Mouse (Mus musculus): ENCODE measurements around the gene Kif7.

Kif7 gene

GRCm38 (mm10) chr7:79715187-79715981 lies at the start of gene Kif7:
Gene Kif7, minus strand, starts transcription at chr7:79715720.
- peak; percentile 80 for DNase-seq (ENCODE audit: low read depth, low spot score)

DNA sequence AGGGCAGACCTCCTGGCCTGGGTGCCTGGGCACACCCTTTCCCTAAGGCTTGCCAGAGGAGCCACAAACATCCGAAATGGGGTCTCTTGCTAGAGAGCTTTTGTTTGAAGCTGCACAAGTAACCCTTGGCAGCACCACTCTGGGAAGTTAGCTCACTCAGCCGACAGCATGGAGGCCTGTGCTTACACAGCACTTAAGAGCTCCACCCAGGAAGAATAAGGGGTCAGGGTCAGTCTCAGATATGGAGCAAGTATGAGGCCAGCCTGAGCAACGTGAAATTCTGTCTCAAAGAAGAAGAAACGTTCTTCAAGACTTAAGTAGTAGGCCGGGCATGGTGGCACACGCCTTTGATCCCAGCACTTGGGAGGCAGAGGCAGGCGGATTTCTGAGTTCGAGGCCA lies 46.6 kb upstream of the Kif7 start:
- no peak for DNase-seq (ENCODE audit: low read depth, low spot score)

DNA sequence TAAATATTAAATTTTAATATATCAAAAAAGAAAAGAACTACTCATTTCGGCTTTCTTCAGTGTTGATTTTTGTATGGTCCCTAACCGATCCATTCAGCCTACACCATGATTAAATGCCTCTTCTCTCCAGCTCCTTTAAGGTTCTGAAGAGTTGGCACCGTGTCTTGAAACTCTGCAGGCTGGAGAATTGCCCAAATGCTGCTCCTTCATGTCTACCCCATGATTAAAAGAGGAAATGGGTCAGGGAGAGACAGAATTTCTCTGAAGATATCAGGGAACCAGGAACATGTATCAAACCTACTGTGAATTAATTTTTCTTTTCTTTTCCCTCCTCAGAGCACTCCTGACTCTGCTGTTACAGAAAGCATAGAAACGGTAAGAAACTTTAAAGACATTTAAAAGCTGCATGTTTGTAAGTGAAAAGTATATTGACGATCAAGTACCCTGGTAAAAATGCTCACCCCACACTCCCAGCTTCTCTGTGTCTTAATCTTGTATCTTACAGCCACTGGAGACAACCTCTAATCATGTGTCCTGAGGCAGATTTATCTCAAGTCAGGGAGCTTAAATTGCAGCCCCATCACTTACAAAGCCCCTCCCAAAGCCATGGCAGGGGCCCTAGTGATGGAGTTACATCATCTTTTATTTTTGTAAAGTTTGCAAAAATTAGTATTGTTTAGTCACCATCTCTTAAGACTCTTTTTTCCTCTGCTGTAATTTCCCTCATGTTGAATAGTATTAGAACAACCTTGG lies 45.8 kb upstream of the Kif7 start:
- no peak for DNase-seq (ENCODE audit: low read depth, low spot score)

- DNase-seq (ENCODE audit: low read depth, low spot score) = peak; percentile 48
Measured at GRCm38 (mm10) chr7:79759766-79760165, 44.2 kb upstream of the Kif7 start.

- DNase-seq (ENCODE audit: low read depth, low spot score) = no peak
Measured at GRCm38 (mm10) chr7:79758176-79758575, 42.7 kb upstream of the Kif7 start.

GRCm38 (mm10) chr7:79756334-79756733 lies 40.8 kb upstream of the Kif7 start:
- DNase-seq (ENCODE audit: low read depth, low spot score) = no peak

GRCm38 (mm10) chr7:79749511-79749910 lies 34.0 kb upstream of the Kif7 start:
- DNase-seq (ENCODE audit: low read depth, low spot score) = no peak

DNA sequence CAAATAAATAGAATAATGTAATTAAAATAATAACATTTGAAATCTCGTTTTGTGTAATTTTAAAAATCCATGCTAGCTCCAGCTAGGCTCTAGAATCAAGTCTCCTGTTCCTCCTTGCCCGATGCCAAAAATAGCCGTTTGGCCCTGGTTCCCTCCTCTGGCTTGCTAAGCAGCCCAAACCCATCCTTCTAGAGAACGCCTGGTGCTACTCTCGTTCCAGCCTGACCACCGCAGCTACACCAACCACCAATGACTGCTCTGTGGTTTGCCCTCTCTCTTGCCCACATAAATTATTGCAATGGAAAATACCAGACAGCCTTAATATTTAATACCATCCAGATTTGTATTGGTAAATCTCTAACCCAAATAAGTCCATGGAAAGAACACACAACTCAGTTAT lies 32.1 kb upstream of the Kif7 start:
- DNase-seq (ENCODE audit: low read depth, low spot score) = no peak

- no peak for DNase-seq (ENCODE audit: low read depth, low spot score)
Measured at GRCm38 (mm10) chr7:79744585-79744984, 29.1 kb upstream of the Kif7 start.

DNA sequence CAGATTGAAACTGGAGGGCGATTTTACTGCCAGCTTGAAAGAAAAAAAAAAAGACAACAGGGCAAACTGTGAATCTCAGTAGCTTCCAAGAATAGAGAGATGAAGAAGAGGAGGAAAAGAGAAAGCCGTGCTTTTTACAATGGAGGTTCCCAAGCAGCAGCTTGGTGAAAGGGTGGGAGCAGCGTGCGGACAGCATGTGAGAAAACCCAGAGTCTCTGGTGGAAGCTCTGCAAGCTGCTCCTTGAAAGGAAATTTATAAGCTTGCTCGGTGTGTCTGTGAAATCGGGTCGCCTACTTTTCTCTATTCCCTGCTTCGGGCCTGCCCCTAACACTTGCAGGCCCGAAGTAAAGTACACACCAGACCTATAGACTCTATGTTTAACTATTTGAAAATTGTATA lies 28.5 kb upstream of the Kif7 start:
- DNase-seq (ENCODE audit: low read depth, low spot score) = no peak

DNA sequence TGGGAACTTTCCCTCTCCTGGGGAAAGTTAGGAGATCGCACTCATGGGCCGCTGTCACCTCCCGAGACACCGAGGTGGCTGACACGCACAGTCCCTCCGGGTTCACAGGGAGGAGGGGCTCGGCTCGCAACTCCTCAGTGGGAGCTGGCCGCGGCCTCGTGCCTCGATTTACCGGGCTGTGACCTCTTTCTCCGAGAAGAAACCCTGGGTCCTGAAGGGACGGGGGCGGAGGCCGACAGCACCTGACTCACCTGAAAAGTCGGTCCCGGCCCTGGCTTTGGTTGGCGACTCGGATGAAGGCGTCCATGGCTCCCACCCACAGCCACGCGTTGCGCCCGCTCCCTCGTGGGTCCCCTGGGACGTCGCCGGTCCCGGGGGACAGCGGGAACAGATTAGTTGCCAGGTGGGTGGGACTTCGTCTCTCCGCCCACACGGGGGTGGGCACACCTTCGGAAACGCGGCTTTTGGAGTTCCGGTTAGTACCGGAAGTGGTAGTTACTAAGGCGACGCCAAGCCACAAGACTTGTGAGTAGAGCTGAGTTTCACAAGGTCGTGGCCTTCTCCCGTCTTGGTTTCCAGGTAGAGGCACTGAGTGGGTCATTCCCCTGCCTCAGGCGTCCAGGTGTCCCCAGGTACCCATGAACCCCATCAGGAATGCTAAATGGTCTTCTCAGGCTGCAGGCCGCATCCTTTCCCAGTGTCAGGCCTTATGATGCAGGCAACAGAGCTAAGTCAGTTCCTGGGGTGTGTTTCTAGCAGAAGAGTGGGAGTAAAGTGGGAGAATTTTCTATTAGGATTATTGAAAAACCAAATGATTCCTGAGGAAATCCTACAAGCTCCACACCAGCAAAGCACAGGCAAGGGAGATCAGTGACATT lies 27.4 kb upstream of the Kif7 start, which contains the start of the genes Pex11a and Wdr93:
Gene Pex11a (minus strand): TSS at position 473 of the 878 bp plus-strand sequence.
Gene Wdr93 (plus strand): TSS at position 505 of the 878 bp plus-strand sequence.
- DNase-seq (ENCODE audit: low read depth, low spot score) = peak; percentile 88

GRCm38 (mm10) chr7:79742277-79742658 lies 26.7 kb upstream of the Kif7 start:
- no peak for DNase-seq (ENCODE audit: low read depth, low spot score)

- no peak for DNase-seq (ENCODE audit: low read depth, low spot score)
Measured at GRCm38 (mm10) chr7:79740279-79740678, 24.8 kb upstream of the Kif7 start.

GRCm38 (mm10) chr7:79738913-79739312 lies 23.4 kb upstream of the Kif7 start:
- DNase-seq (ENCODE audit: low read depth, low spot score) = no peak

DNA sequence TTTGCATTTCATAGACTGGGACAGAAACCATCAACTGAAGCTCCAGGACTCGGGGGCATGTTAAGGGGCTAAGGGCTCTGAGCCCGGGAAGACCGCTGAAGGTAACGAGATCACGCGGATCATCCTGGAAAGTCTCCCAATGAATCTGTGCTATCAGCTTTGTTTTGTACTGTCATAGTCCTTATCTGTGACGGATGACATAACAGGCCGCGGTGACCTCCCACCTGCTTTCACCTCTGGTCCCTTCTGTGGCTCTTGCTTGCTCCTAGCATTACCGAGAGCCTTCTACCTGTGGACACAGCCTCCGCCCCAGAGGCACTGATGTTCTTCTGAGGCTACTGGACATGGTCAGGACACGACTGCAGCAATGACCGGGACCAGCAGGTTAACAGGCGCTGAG lies 21.0 kb upstream of the Kif7 start:
- no peak for DNase-seq (ENCODE audit: low read depth, low spot score)

GRCm38 (mm10) chr7:79734563-79734962 lies 19.0 kb upstream of the Kif7 start:
- no peak for DNase-seq (ENCODE audit: low read depth, low spot score)

DNA sequence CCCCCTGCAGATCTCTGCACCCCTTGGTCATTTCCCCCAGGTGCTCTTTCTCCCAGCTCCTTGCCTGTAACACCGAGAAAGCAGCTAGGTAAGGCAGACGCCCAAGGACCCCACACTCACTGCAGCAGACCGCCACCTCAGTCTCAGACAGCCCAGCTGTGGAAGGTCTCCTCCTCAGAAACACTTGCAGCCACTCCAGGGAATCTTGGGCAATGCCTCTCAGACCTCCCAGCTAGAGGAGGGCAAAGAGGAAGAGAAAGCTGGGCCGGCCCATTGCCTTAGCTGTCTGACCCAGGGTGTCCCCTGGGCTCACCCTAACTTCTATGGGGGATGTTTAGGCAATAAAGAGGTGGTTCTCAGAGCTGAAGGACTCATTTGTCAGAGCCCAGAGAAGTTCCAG lies 17.1 kb upstream of the Kif7 start, which contains the start of gene Plin1:
Gene Plin1 (minus strand): TSS at position 282 of the 400 bp plus-strand sequence.
- no peak for DNase-seq (ENCODE audit: low read depth, low spot score)

DNA sequence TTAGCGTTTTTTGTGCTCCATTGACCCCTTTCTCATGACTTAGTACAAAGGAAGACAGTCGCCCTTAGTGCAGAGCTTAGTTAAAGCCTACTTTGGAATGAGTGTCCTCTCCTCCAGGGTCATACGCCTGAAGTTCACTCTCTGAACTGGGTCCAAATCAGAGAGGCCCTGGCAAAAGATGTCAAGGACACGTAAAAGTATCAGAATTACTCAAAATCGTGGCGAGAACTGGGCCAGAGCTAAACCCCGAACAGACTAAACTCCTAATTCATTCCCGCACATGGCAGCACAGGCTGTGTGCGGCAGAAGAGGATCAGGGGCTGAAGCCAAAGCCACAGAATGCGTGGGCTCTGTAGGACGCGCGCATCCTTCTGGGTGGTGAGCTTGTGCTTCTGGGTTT lies 15.9 kb upstream of the Kif7 start:
- no peak for DNase-seq (ENCODE audit: low read depth, low spot score)

DNA sequence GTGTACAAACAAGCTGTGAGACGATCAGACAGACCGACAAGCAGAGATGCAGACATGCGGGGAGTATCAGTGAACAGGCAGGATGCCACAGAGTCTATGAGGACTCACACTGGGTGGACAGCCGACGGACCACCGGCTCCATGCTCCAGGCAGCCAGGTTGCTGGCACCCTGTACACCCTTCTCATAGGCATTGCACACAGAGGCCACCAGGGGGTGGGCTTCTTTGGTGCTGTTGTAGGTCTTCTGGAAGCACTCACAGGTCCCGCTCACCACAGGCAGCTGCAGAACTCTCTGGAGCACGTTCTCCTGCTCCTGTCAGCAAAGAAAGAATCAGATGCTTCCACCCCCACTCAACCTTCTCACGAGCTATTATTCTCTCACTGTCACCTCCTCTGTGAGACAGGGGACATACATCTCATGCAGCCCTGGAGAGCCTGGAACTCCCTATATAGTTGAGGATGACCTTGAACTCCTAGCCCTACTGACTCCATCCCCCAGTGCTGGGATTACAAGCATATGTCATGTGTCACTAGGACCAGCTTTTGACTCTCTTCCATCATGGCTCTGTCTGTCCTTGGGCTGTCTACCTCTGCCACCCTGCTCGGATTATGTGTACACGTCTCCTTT lies 14.3 kb upstream of the Kif7 start:
- DNase-seq (ENCODE audit: low read depth, low spot score) = peak; percentile 33

- DNase-seq (ENCODE audit: low read depth, low spot score) = peak; percentile 63
Measured at GRCm38 (mm10) chr7:79729169-79729568, 13.6 kb upstream of the Kif7 start.

GRCm38 (mm10) chr7:79728219-79728618 lies 12.7 kb upstream of the Kif7 start:
- DNase-seq (ENCODE audit: low read depth, low spot score) = peak; percentile 65

Data from CD4-positive helper T cell, adult 2 months (primary cell).